Mouse (Mus musculus): ENCODE data around the gene P2rx2. TPM values are rescaled to one million over a fixed set of nuclear protein-coding genes. Genes with fewer than 3 reads are reported as not detected.

Gene P2rx2
- total RNA-seq, 2 experiments from 2014 or later = 0.26 TPM; not detected in 1

DNA sequence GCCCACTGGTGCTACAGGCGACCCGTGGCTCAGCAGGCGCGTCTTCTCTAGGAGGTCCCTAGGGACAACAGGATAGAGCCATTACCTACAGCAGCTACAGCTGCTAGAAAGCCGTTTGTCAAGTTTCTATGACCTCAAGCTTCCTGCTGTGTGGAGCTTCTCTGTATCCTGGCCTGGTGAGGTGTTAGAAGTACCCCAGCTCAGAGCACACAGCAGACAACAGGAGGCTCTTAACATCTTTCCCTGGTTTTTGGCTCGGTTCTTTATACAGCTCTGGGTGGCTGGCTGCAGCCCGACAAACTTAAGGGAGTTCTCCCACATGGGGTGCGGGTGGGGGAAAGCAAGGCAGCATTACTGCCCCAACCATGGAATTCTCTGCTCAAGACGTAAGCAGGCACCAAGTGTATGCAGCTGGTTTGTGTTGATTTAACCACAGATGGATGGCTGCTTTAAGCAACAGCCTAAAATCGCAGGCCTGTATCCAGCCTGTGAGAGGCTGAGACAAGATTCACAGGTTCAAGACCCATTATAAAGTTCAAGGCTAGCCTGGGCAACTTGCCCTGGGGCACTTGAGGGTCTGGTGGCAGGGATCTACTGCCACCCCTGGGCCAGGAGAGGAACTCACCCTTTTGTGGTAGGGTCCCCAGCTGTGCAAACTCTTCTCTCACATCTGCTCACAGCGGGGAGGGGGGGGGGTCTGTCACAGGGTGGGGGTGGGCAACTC, 21.0 kb upstream of the P2rx2 start:
- intact Hi-C loops (cut with DNase I) = no loop called here
- H3K4me3 ChIP-seq = peak overlapping the region; percentile 44
- DNase-seq (ENCODE audit: extremely low spot score in 1 of 2, low spot score in 2 of 2) = no peak
- TF ChIP-seq CTCF (IDR thresholded peaks at IDR 0.05) = no peak; the same call in none of the 2 replicates
- H3K27ac ChIP-seq = peak overlapping the region; percentile 29

DNA sequence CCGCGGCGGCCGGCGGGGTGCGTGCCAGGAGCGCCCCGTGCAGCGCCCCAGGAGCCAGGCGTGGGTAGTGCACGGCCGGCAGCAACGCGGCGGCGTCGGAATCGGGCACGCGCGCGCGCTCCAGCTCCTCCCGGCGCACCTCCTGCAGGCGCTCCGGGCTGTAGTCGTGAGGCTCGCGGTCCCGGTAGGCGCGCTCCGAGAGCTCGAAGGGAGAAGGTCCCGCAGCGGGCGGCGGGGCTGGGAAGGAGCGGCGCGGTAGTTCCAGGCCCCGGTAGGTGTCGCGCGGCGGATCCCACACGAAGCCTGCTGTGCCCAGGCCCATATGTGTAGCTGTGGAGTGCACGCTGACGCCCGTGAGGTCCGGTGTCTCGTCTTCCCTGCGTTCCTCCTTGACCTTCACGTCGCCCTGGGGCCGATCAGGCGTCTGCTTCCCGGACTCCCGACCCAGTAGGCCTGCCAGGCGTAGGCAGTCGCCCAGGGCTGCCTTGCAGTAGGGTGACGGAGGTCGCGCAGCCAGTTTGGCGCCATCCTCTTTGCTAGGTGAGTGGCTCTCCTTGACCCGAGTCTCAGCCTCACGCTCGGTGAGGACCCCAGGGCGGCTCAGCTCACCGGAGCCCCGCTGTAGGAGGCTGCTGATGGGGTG, 20.3 kb upstream of the P2rx2 start:
- DNase-seq (ENCODE audit: extremely low spot score in 1 of 2, low spot score in 2 of 2) = peak; percentile 77 to 82
- intact Hi-C loops (cut with DNase I) = no loop called here
- peak; percentile 62 for TF ChIP-seq CTCF (IDR thresholded peaks at IDR 0.05)
- Histone ChIP-seq H3K4me3 (peak overlapping the region; percentile 44), H3K27ac (peak overlapping the region; percentile 29)

DNA sequence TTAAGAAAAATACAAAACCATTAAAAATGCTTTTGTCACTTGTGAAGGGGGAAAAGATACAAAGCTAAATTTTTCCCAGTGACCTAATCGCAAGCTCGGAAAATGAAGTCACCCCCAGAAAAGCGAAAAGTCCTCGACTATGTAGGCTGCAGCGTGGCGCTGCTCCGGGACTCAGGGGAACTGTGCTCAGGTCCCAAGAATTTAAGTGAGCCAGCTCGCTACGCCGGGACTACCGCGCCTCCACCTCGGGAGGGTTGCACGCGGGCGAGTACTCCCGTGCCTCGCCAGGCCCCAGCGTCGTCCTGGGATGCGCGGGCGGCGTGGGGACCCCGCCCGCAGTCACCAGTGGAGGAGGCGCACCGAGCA, 19.8 kb upstream of the P2rx2 start:
- no peak overlapping the region for H3K27ac ChIP-seq
- H3K4me3 ChIP-seq = peak overlapping the region; percentile 44
- intact Hi-C loops (cut with DNase I) = no loop called here

DNA sequence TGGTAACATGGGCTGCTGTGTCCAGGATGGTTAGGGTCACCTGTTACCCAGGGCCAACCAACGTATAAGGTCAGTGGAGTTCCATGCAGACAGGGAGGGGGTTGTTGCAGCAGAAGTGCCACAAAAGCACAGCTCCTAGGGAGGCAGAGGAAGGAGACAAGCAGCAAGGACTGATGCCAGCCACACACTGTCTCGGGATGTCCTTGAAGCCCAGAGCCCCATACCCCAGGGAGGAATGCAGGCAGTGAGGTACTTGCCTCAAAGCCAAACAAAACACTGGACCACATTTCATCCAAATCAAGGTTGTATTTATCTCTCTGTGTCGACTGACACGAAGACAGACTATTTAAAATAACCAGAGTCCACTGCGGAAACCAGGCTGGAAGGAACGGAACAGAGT, 18.5 kb upstream of the P2rx2 start:
- no peak for TF ChIP-seq CTCF (IDR thresholded peaks at IDR 0.05)
- intact Hi-C loops (cut with DNase I) = no loop called here
- H3K27ac ChIP-seq = no peak overlapping the region
- no peak for DNase-seq (ENCODE audit: extremely low spot score in 1 of 2, low spot score in 2 of 2)
- no peak overlapping the region for H3K4me3 ChIP-seq

More for the DNA sequence above, 19.8 kb upstream of the P2rx2 start:
- no peak for DNase-seq (ENCODE audit: extremely low spot score in 1 of 2, low spot score in 2 of 2)
- no peak for TF ChIP-seq CTCF (IDR thresholded peaks at IDR 0.05)

DNA sequence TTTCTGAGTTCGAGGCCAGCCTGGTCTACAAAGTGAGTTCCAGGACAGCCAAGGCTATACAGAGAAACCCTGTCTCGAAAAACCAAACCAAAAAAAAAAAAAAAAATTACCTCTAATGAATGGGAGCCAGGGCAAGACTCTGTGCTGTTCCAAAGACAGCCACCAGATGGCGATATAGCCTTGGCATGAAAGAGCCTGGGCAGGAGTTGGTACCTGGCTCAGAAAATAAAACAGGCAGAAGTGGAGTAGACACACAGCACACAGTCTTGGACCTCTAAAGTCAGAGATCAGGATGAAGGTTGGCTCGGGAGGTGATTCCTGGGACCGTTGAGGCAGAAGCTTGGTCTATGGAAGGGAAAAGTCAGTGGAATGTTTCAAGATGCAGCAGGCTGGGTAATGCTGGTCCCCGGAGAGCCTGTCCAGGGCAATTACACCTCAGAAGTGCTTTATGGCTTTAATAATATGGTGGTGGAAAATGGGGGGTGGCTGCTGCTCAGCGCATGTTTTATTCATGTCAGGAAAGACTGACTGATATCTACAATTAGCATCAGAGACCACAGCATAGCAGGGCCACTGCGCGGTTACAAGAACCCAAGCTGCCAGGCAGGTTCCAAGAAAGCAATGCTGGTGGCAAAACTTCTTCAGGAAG, 14.6 kb upstream of the P2rx2 start:
- peak; percentile 83 for TF ChIP-seq CTCF (IDR thresholded peaks at IDR 0.05)
- DNase-seq (ENCODE audit: extremely low spot score in 1 of 2, low spot score in 2 of 2) = peak; percentile 81 to 88
- Histone ChIP-seq H3K27ac (no peak overlapping the region), H3K4me3 (no peak overlapping the region)
- intact Hi-C loops (cut with DNase I) = loop anchor here (1.0 to 2.0 kb wide), 2 partner anchors 77 to 279 kb away; no protein-coding TSS in a partner anchor

DNA sequence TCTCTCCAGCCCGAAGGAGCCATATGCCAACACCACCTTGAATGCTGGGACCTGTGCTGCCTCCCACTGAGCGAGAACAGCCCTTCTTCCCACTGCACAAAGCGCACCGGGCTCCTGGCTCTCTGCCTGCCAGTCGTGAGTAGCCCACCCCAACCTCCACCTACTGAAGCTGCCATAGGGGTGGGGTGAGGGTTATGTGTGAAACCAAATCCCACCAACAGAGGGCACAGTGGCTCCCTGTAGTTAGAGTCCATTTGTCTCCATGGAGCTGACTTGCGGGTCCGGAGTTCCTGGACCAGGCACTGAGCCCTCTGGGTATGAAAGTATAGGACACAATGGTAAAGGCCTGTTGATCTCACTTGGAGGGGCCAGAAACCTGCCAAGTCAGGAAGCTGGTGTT, 11.7 kb upstream of the P2rx2 start:
- DNase-seq (ENCODE audit: extremely low spot score in 1 of 2, low spot score in 2 of 2) = no peak
- peak; percentile 61 for TF ChIP-seq CTCF (IDR thresholded peaks at IDR 0.05)
- intact Hi-C loops (cut with DNase I) = no loop called here
- H3K4me3 ChIP-seq = no peak overlapping the region
- H3K27ac ChIP-seq = no peak overlapping the region

DNA sequence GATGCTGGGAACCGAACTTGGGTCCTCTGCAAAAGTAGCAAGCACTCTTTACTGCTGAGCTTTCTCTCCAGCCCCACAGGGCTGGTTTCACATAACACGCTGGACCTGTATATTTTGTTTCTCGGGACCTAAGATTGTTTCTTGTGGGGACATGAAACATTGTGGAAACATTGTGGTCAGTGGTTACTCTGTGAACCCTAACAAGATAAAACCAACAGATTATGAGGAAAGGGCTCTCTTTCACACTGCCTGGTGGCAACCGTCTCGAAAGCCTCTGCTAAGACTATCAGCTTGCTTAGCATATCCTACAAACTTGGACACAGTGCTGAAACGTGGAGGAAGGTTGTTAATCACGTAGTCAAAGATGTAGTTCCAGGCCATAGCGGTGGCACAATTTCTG, 4.0 kb upstream of the P2rx2 start:
- H3K27ac ChIP-seq = no peak overlapping the region
- no peak overlapping the region for H3K4me3 ChIP-seq
- no peak for TF ChIP-seq CTCF (IDR thresholded peaks at IDR 0.05)
- DNase-seq (ENCODE audit: extremely low spot score in 1 of 2, low spot score in 2 of 2) = no peak
- intact Hi-C loops (cut with DNase I) = no loop called here

DNA sequence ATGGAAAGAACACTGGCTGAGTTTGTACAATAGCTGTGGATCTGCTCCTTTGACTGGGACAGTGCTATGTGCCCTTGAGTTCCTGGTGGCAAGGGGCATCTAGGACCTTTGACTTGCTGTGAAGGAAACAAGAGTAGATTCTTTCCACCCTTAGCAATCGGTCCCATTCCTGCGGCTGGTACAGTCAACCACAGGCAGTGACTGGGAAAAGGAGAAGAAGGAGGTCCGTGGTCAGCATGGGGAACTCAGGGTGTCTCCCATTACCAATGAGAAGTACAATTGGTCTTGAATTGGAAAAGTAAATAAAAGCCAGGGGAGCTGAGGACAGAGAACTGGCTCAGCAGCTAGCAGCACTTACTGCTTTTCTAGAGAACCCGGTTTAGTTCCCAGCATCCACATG, 2.5 kb upstream of the P2rx2 start:
- TF ChIP-seq CTCF (IDR thresholded peaks at IDR 0.05) = no peak
- Histone ChIP-seq H3K4me3 (no peak overlapping the region), H3K27ac (no peak overlapping the region)
- intact Hi-C loops (cut with DNase I) = no loop called here
- no peak for DNase-seq (ENCODE audit: extremely low spot score in 1 of 2, low spot score in 2 of 2)

DNA sequence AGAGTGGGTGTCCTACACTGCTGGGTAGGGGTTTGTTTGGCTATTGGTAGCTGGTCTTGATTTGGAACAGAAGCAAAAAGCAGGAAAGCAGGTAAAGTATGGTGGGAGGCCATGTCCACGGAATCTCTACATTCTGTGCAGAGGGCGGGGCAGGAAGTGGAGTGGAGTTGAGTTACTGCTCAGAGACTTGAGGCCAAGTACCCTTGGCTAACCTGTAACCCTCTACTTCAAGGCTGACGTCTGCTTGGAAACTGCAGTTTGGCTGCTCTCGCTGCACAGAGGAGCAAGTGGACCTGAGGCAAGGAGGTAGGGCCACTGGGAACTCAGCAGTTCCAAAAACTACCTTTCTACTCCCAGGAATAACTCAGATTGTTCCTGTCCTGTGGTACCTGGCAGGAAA, 1.5 kb upstream of the P2rx2 start, which contains the start of gene Lrcol1:
Gene Lrcol1 (plus strand): TSS at position 207 of the 400 bp plus-strand sequence.
- no peak for TF ChIP-seq CTCF (IDR thresholded peaks at IDR 0.05)

DNA sequence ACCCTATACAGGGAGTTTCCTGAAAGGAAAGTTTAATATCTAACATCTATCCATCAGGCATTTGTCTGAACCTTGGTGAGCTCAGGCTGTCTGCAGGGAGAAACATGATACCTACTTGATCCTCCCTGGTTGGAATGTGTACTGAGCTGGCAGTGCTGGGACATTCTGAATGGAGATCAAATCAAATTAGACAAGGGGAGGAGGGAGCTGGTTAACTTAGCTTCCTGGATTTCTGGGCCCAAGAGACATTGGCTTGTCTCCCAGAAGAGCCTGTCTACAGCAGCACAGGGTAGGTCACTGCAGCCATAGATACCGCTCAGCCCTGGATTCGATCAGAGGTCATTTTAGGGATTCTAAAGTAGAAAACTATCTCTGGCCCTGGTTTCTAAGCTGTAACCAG, 4.2 kb downstream of the P2rx2 start:
- DNase-seq (ENCODE audit: extremely low spot score in 1 of 2, low spot score in 2 of 2) = no peak
- no peak overlapping the region for H3K27ac ChIP-seq
- no peak overlapping the region for H3K4me3 ChIP-seq
- intact Hi-C loops (cut with DNase I) = no loop called here
- TF ChIP-seq CTCF (IDR thresholded peaks at IDR 0.05) = no peak

More for the DNA sequence above, 1.5 kb upstream of the P2rx2 start, which contains the start of gene Lrcol1:
- intact Hi-C loops (cut with DNase I) = no loop called here
- DNase-seq (ENCODE audit: extremely low spot score in 1 of 2, low spot score in 2 of 2) = no peak
- Histone ChIP-seq H3K27ac (no peak within 1 kb of the TSS), H3K4me3 (no peak within 1 kb of the TSS)

DNA sequence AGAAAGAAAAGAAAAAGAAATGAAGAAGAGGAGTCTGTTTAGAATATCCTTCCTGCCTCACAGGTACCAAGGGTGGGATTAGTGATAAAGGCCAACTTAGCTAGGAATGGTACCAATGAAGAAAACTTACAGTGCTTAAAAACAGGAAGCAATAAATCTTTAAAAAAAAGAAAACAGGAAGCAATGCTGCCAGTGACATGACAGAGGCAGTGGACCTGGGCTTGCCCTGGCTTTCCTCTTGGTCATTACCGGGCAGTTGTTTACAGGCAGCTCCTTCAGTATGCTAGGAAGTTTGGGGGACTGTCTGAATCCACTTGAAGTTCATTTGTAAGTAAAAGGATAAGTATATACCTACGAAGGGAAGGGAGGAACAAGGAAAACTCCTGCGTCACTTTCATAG, 12.5 kb downstream of the P2rx2 start:
- no peak for DNase-seq (ENCODE audit: extremely low spot score in 1 of 2, low spot score in 2 of 2)
- Histone ChIP-seq H3K27ac (no peak overlapping the region), H3K4me3 (no peak overlapping the region)
- no peak for TF ChIP-seq CTCF (IDR thresholded peaks at IDR 0.05)
- intact Hi-C loops (cut with DNase I) = no loop called here

DNA sequence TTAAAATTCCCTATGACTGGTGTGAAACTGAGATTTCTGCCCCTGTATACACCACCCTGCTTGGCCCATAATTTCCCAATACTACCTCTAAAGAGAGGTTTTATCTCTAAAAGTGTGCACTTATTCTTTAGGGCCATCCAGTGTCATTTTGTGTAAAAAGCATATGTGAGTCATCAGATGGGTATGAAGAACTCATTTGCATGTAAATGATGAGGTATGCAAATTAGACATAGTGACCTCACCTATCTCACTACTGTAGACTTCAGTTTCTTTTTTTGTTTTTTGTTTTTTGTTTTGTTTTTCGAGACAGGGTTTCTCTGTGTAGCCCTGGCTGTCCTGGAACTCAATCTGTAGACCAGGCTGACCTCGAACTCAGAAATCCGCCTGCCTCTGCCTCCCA, 29.9 kb downstream of the P2rx2 start:
- no peak for DNase-seq (ENCODE audit: extremely low spot score in 1 of 2, low spot score in 2 of 2)
- Histone ChIP-seq H3K4me3 (no peak overlapping the region), H3K27ac (no peak overlapping the region)
- no peak for TF ChIP-seq CTCF (IDR thresholded peaks at IDR 0.05)
- intact Hi-C loops (cut with DNase I) = no loop called here

Data from left cerebral cortex, adult 2 months (tissue).